Mouse (Mus musculus): ENCODE data around the gene Hsf4. TPM values are rescaled to one million over a fixed set of nuclear protein-coding genes. Genes with fewer than 3 reads are reported as not detected.

The Hsf4 gene
- total RNA-seq, 2 experiments from 2014 or later = 6.9 to 7.9 TPM

DNA sequence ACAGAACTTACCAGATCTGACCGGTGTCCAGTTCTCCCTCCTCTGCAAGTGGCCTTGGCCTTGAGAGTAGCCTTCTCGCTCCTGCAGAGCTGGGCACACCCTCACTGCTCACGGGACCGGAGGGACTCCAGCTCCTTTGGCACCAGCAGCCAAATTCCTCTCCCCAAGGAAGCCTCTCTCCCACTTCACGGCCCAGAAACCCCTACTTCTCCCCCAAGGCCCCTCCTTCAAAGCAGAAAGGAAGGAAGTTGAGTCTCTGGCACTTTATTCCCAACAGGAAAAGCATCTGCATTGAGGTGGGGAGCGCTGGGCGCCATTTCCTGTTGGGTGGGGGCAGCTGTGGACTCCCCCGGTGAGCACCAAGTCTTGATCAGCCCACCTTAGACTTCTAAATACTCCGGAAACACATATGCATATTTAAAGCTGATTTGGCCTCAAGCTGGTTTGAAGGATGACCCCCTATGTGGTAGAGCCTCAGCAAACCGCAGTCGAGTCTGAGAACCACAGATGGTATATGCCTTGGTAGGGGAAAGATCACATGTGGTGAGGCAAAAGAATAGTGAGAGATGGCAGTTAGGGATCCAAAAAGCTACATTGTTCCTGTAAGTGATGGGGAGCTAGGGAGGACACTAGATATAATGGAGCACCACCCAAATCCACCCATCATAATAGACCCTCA lies 26.4 kb downstream of the Hsf4 start, which contains the start of gene Exoc3l:
Exoc3l (minus strand) TSS at position 207 of the 679 bp plus-strand sequence.
- intact Hi-C loops (cut with DNase I) = no loop called here

GRCm38 (mm10) chr8:105297511-105298192 lies 28.1 kb downstream of the Hsf4 start, which contains the start of gene E2f4:
E2f4 (plus strand) TSS chr8:105297663.
- intact Hi-C loops (cut with DNase I) = no loop called here
- DNase-seq (ENCODE audit: low spot score in 2 of 2) = peak; percentile 95 to 96

More for the DNA sequence above, 26.4 kb downstream of the Hsf4 start, which contains the start of gene Exoc3l:
- DNase-seq (ENCODE audit: low spot score in 2 of 2) = no peak

DNA sequence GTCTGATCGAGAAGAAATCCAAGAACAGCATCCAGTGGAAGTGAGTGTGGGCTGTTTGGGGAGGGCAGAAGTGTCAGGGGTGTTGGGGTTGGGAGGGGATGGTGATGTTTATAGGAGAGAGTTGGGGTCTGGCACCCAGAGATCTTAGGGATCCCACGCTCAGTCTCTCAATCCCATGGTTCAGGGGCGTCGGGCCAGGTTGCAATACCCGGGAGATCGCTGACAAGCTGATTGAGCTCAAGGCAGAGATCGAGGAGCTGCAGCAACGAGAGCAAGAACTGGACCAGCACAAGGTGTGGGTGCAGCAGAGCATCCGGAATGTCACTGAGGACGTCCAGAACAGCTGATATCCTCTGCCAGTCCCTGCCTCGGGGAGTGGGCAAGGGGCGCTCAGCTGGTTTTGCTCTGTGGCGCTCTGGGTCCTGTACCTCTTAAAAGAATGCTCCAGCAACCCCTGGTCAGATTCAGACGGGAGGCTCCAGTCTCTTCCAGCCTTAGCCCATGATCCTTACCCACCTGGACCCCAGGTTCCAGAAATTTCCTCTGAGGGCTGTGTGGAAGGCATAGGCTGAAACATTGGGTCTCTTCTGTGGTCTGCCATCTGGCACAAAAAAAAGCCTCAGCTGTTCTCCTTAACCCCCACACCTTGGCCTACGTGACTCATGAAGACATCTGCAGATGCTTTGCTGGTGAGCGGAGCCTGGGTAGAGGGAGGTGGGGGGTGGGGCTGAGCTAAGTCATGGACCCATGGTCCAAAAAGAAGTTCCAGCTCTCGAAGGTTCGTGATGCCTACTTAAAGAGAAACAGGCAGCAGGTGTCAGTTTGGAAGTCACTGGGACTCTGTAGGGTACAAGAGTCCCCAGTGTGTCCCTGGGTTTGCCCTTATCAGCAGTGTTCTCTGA lies 29.0 kb downstream of the Hsf4 start:
- intact Hi-C loops (cut with DNase I) = no loop called here
- no peak for DNase-seq (ENCODE audit: low spot score in 2 of 2)

GRCm38 (mm10) chr8:105299962-105300361 lies 30.4 kb downstream of the Hsf4 start:
- no peak for DNase-seq (ENCODE audit: low spot score in 2 of 2)
- intact Hi-C loops (cut with DNase I) = no loop called here

DNA sequence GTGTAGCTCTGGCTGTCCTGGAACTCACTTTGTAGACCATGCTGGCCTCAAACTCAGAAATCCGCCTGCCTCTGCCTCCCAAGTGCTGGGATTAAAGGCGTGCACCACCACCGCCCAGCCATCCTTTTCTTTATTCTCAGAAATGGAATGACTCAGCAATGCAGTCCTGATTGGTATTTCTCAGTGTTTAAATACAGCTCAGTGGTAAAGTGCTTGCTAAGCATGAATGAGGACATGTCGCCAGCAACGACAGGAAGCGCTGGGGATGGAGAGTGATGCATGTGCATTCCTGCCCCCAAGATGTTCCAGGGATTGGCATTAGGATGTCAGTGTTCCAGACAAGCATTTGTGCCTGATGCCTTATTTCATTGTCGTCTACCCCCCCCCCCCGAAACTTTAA lies 33.8 kb downstream of the Hsf4 start:
- DNase-seq (ENCODE audit: low spot score in 2 of 2) = peak in 1 of 2 experiments; percentile 67
- intact Hi-C loops (cut with DNase I) = no loop called here

DNA sequence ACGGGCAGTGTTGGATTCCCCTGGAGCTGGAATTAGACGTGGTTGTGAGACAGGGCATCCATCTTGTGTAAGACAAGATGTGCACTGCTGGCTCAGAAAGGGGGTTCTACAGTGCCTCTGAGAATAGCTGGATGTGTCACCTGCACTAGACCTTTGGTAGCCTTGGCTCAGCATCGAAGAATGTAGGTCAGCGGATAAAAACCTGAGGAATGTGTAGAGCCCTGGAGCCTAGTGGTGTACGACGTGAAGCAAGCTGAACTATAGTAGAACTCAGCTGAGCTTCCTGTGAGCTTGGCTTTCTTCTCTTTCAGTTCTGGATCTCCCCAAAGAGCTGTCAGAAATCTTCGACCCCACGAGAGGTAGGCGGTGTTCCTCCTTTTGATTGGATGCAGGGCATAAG lies 34.3 kb downstream of the Hsf4 start:
- intact Hi-C loops (cut with DNase I) = no loop called here
- DNase-seq (ENCODE audit: low spot score in 2 of 2) = no peak

DNA sequence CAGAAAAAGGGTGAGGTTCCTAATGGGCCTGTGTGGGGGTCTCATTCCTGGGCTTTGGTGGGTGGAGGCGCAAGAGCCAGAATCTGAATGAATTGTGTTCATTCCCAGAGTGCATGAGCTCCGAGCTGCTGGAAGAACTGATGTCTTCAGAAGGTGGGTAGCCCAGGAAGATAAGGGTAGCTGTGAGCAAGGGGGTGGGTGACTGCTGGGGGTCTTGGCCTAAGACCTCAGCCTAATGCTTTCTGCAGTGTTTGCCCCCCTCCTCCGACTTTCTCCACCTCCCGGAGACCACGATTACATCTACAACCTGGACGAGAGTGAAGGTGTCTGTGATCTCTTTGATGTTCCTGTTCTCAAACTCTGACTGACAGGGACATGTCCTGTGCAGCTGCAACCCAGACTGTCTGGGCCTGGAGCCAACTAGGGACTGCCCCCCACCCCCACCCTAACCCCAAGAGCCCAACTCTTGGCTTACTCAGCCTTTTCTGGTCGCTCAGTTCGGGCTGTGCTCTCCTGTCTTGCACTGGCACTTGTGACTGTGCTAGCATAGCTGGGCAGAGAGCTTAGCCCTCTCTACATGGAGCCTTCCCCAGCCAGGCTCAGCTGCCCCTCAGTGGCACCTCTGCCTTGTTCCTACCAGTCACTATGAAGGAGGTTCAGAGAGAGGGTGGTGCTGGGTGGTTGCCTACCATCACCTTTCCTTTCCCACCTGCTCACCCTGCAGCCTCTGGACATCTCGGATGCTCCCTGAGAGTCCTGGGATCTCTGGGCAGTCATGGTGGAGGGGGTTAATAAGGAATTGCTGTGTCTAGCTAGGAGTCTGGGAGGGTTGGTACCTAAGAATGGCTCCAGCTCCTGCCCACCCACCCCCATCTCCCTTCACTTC lies 35.0 kb downstream of the Hsf4 start:
- no peak for DNase-seq (ENCODE audit: low spot score in 2 of 2)
- intact Hi-C loops (cut with DNase I) = no loop called here

DNA sequence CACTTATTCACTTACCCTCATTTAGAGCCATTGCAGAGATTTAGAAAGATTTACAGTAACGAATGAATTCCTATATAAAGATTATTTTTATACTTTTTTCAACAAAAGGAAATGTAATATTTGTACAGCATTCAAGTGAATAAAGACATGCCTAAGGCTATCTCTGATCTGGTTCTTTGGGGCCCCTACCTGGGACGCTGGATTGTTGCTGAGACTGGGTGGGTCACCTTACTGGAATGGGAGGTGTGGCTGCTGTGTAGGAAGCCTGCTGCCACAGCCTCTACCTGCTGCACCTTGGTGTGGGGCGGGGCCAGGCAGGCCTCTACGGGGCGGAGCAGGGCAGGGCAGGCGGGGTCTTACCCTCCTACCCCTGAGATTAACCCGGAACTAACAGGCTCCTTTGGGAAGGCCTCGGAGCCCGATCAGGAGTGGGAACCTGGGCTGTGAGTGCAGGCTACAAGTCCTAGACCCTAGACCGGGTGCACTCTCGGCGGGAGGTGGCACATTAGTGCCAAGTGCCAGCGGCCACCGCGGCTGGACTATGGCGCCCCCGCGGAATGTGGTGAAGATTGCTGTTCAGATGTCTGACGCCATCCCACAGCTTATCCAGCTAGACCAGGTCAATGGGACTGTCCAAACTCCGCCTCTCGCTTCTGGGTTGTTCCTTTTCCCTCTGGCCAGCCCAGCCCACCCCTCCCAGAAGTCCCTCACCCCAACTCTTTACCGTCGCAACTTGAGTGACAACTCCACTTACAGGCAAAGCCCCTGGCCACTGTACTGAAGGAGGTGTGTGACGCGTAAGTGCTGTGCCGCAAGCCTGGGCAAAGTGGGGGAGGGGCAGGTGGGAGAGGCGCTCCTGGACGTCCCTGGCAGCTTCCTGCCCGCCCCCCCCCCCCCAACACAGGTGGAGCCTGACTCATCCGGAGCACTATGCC lies 35.9 kb downstream of the Hsf4 start, which contains the start of gene Elmo3:
Elmo3 (plus strand) TSS at position 391 of the 935 bp plus-strand sequence.
- intact Hi-C loops (cut with DNase I) = no loop called here
- peak; percentile 55 to 60 for DNase-seq (ENCODE audit: low spot score in 2 of 2)

GRCm38 (mm10) chr8:105306146-105306691 lies 36.6 kb downstream of the Hsf4 start:
- intact Hi-C loops (cut with DNase I) = no loop called here
- peak in 1 of 2 experiments; percentile 30 for DNase-seq (ENCODE audit: low spot score in 2 of 2)

- no peak for DNase-seq (ENCODE audit: low spot score in 2 of 2)
- intact Hi-C loops (cut with DNase I) = no loop called here
These were observed 38.1 kb downstream of the Hsf4 start for GRCm38 (mm10) chr8:105307670-105308069.

GRCm38 (mm10) chr8:105308428-105308827 lies 38.8 kb downstream of the Hsf4 start:
- no peak for DNase-seq (ENCODE audit: low spot score in 2 of 2)
- intact Hi-C loops (cut with DNase I) = no loop called here

- no peak for DNase-seq (ENCODE audit: low spot score in 2 of 2)
- intact Hi-C loops (cut with DNase I) = no loop called here
These were observed 39.7 kb downstream of the Hsf4 start for GRCm38 (mm10) chr8:105309142-105309847.

GRCm38 (mm10) chr8:105310118-105310517 lies 40.5 kb downstream of the Hsf4 start:
- no peak for DNase-seq (ENCODE audit: low spot score in 2 of 2)
- intact Hi-C loops (cut with DNase I) = no loop called here

GRCm38 (mm10) chr8:105311718-105312117 lies 42.1 kb downstream of the Hsf4 start:
- no peak for DNase-seq (ENCODE audit: low spot score in 2 of 2)
- intact Hi-C loops (cut with DNase I) = no loop called here

- intact Hi-C loops (cut with DNase I) = no loop called here
- DNase-seq (ENCODE audit: low spot score in 2 of 2) = no peak
These were observed 43.4 kb downstream of the Hsf4 start for GRCm38 (mm10) chr8:105312891-105313481.

- intact Hi-C loops (cut with DNase I) = no loop called here
- DNase-seq (ENCODE audit: low spot score in 2 of 2) = no peak
These were observed 44.2 kb downstream of the Hsf4 start for GRCm38 (mm10) chr8:105313622-105314402.

Measured in left cerebral cortex, postnatal 25 days (tissue).